Mouse (Mus musculus) embryonic facial prominence, embryonic 14.5 days (tissue): ENCODE results near the gene Cacna2d1. TPM values are rescaled to one million over a fixed set of nuclear protein-coding genes. Genes with fewer than 3 reads are reported as not detected.

Source experiments
- polyA plus RNA-seq: library from polyadenylated mRNA; unstranded; fragments of >200 nt; fragmentation: Nextera tagmentation; extraction: Ambion mirVana; gene quantifications from 2 replicates; pipeline ENCODE4 v1.2.1, GENCODE M21; 2014

The Cacna2d1 gene
- polyA plus RNA-seq, 1 experiment from 2014 or later = 33.0 TPM

Other genes starting within 250 kb of the Cacna2d1 start
- 0.28 TPM in 1 of 2 replicates, not detected in the other for gene Speer4c, start 220.4 kb upstream of the Cacna2d1 start, polyA plus RNA-seq